Mouse (Mus musculus): ENCODE measurements around the gene Efna3. TPM values are rescaled to one million over a fixed set of nuclear protein-coding genes. Genes with fewer than 3 reads are reported as not detected.
A peak's percentile ranks its signal among the peaks of the same experiment; 100 is the strongest.

The Efna3 gene
- 1.4 and 1.6 TPM in 2 replicates for polyA plus RNA-seq (2015; fragmentation: Nextera tagmentation; extraction: Ambion mirVana)

DNA sequence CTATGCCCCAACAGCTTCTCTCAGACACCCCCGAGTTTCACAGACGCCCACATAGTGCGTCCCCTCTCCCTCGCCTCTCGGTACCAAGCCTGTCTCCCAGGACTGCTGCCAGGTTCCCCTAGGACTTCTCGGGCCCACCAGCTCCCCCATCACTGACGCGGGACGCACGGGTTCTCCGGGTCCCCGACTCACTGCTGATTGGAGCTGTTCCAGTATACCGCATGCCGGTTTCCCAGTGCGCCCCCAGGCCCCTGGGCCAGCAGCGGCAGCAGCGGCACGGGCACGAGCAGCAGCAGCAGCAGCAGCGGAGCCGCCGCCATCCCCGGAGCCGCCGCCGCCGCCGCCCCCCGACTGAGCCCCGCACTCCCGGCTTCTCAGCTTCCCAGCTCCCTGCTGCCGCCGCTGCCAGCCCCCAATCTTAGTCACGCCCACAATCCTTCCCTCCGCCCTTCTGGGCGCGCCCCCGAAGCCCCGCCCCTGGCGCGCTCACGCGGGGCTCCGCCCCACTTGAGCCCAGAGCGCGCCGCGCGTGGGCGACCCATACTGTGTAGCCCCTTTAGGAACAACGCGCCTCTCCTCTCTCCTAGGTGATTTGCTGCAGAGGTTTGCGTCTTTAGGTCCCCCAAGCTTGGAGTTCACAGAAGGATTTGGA lies at the start of gene Efna3:
Gene Efna3, minus strand, starts transcription at position 452 of the 652 bp plus-strand sequence.
- Histone ChIP-seq H3K36me3 (ENCODE audit: control insufficient read depth, insufficient read depth) (no peaks in the 10 kb centered on the region), H3K27ac (ENCODE audit: low read depth, low read length) (no peak within 1 kb of the TSS), H3K27me3 (replicated peaks; ENCODE audit: control insufficient read depth, insufficient read depth, low read length) (peaks cover 41% of the 10 kb centered on the region), H3K4me3 (ENCODE audit: low read depth, low read length) (peak within 1 kb of the TSS; percentile 59), H3K4me2 (replicated peaks; ENCODE audit: low read depth) (peak within 1 kb of the TSS; percentile 100), H3K4me1 (replicated peaks; ENCODE audit: control insufficient read depth, insufficient read depth, low read length) (peaks cover 7% of the 10 kb centered on the region; the same call in 1 of the 2 replicates), H3K9ac (ENCODE audit: low read depth, low read length) (no peak within 1 kb of the TSS), H3K9me3 (ENCODE audit: control insufficient read depth) (no peaks in the 10 kb centered on the region)
- WGBS = under 1% methylated on average over 52 of the region's 53 CpGs
- no peak for TF ChIP-seq CTCF (IDR thresholded peaks at IDR 0.05; ENCODE audit: low read depth)
- peak; percentile 23; the same call in 1 of the 2 replicates for ATAC-seq

DNA sequence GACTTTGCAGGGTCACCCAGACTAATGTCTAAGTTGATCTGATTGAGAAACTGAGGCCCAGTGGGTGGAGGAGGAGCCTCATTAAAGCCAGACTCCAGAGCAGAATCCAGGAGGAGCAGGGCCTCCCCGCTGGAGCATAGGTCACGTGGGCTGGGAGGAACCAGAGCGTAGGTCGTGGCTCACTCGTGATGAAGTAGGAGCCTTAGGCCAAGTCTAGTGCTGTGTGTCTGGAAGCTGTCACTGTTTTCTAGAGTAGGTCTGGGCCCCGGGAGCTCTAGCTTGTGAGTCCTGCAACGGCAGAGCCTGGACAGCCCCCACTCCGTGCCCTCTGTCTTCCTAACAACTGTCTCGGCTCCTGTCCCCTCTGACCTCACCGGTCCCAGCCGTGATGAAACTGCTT lies 44.6 kb upstream of the Efna3 start:
- peak overlapping the region; percentile 38; the same call in 1 of the 2 replicates for H3K4me2 ChIP-seq (replicated peaks; ENCODE audit: low read depth)

DNA sequence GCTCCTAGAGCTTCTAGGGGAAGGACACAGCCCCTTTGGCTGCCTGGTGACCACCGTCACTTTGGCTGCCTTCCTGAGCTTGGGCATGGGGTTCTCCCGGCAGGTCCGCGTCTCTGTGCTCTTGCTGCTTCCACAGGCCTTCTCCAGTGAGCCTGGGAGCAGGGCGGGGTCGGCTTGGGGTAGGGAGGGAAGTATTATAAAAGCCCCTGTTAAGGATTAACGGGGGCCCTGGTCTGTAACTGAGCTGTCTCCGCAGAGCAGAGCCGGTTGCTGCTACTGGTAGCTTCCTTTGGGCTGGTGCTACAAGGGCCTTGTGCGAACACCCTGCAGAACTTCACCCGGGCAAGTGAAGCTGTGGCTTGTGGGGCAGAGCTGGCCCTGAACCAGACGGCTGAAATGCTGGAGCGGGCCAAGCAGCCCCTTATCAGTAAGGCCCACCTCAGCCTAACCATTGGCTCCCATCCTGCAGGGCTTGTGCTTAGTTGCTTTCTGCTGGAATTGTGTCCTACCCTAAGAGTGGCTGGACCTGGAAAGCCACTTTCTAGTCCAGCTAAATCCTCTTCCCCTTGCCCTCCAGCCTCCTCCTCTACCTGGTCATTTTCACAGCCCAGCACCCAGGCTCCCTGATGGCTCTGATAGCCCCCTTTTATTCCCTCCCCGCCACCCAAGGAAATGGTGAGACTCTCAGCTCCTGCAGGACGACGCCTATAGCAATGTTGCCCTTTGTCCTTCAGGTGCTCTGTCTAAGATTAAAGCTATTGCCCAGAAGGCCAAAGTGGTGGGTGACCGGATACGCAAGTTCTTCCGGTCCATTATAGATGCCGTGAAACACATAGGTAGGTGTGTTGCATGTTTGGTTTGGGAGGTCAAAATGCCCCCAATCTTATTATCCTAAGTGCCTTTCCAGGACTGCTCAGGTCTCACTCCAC lies 43.0 kb upstream of the Efna3 start:
- no peak for TF ChIP-seq CTCF (IDR thresholded peaks at IDR 0.05; ENCODE audit: low read depth)
- H3K9ac ChIP-seq (ENCODE audit: low read depth, low read length) = no peak overlapping the region
- no peaks in the 10 kb centered on the region for H3K9me3 ChIP-seq (ENCODE audit: control insufficient read depth)
- H3K36me3 ChIP-seq (ENCODE audit: control insufficient read depth, insufficient read depth) = no peaks in the 10 kb centered on the region
- H3K4me2 ChIP-seq (replicated peaks; ENCODE audit: low read depth) = peak overlapping the region; percentile 38
- ATAC-seq = peak; percentile 21; the same call in 1 of the 2 replicates
- 39% methylated on average over 20 of the region's 20 CpGs for WGBS
- no peaks in the 10 kb centered on the region for H3K27me3 ChIP-seq (replicated peaks; ENCODE audit: control insufficient read depth, insufficient read depth, low read length)
- H3K27ac ChIP-seq (ENCODE audit: low read depth, low read length) = peak overlapping the region; percentile 65
- no peak overlapping the region for H3K4me3 ChIP-seq (ENCODE audit: low read depth, low read length)
- peaks cover 3% of the 10 kb centered on the region for H3K4me1 ChIP-seq (replicated peaks; ENCODE audit: control insufficient read depth, insufficient read depth, low read length)

More for the DNA sequence above, 44.6 kb upstream of the Efna3 start:
- H3K27ac ChIP-seq (ENCODE audit: low read depth, low read length) = peak overlapping the region; percentile 65; the same call in 1 of the 2 replicates
- no peaks in the 10 kb centered on the region for H3K27me3 ChIP-seq (replicated peaks; ENCODE audit: control insufficient read depth, insufficient read depth, low read length)
- H3K4me3 ChIP-seq (ENCODE audit: low read depth, low read length) = no peak overlapping the region
- H3K9me3 ChIP-seq (ENCODE audit: control insufficient read depth) = no peaks in the 10 kb centered on the region
- WGBS = 24% methylated on average over 11 of the region's 11 CpGs
- ATAC-seq = peak; percentile 57
- H3K9ac ChIP-seq (ENCODE audit: low read depth, low read length) = no peak overlapping the region
- peaks cover 3% of the 10 kb centered on the region for H3K4me1 ChIP-seq (replicated peaks; ENCODE audit: control insufficient read depth, insufficient read depth, low read length)
- no peak for TF ChIP-seq CTCF (IDR thresholded peaks at IDR 0.05; ENCODE audit: low read depth)
- H3K36me3 ChIP-seq (ENCODE audit: control insufficient read depth, insufficient read depth) = no peaks in the 10 kb centered on the region

DNA sequence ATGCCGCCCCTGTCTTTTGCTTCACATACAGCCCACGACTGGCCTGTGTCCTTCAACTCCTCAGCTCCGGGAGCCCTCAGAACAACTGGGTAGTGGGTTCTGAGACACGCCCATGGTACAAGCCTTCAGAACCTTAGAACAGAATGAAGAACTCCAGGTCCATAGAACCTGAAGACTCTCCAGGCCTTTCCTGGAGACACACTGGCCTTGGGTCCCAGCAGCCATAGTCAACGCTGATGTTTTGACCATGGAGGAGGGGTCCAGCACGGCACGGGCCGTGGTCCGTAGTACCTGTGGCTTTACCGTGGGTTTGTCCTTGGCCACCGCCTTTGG lies 42.4 kb upstream of the Efna3 start, which contains the start of gene Dcst1:
Gene Dcst1, minus strand, starts transcription at position 101 of the 333 bp plus-strand sequence.
- no peak within 1 kb of the TSS for H3K9ac ChIP-seq (ENCODE audit: low read depth, low read length)
- H3K9me3 ChIP-seq (ENCODE audit: control insufficient read depth) = no peaks in the 10 kb centered on the region
- peaks cover 3% of the 10 kb centered on the region for H3K4me1 ChIP-seq (replicated peaks; ENCODE audit: control insufficient read depth, insufficient read depth, low read length)
- peak within 1 kb of the TSS; percentile 65 for H3K27ac ChIP-seq (ENCODE audit: low read depth, low read length)
- no peak for ATAC-seq
- WGBS = 81% methylated on average over 11 of the region's 11 CpGs
- peak within 1 kb of the TSS; percentile 38 for H3K4me2 ChIP-seq (replicated peaks; ENCODE audit: low read depth)
- no peaks in the 10 kb centered on the region for H3K36me3 ChIP-seq (ENCODE audit: control insufficient read depth, insufficient read depth)
- no peak for TF ChIP-seq CTCF (IDR thresholded peaks at IDR 0.05; ENCODE audit: low read depth)
- H3K27me3 ChIP-seq (replicated peaks; ENCODE audit: control insufficient read depth, insufficient read depth, low read length) = no peaks in the 10 kb centered on the region
- H3K4me3 ChIP-seq (ENCODE audit: low read depth, low read length) = no peak within 1 kb of the TSS

DNA sequence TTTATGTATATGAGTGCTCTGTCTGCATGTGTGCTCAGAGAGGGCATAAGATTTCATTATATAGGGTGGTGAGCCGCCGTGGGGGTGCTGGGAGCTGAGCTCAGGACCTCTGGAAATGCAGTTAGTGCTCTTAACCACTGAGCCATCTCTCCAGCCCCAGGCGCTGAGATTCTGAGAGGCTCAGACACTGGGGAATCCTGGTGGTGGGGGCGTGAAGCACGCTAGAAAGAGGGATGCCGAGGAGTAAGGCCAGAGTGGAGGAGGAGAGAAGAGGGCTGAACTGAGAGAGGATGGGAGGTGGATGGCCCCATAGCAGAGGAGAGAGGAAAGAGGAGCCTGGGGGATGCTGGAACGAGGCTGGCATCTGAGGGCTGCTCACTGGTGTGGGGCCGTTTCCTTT lies 41.9 kb upstream of the Efna3 start:
- Histone ChIP-seq H3K4me2 (replicated peaks; ENCODE audit: low read depth) (no peak overlapping the region), H3K27ac (ENCODE audit: low read depth, low read length) (no peak overlapping the region), H3K27me3 (replicated peaks; ENCODE audit: control insufficient read depth, insufficient read depth, low read length) (no peaks in the 10 kb centered on the region), H3K4me3 (ENCODE audit: low read depth, low read length) (no peak overlapping the region), H3K36me3 (ENCODE audit: control insufficient read depth, insufficient read depth) (no peaks in the 10 kb centered on the region), H3K4me1 (replicated peaks; ENCODE audit: control insufficient read depth, insufficient read depth, low read length) (peaks cover 3% of the 10 kb centered on the region), H3K9me3 (ENCODE audit: control insufficient read depth) (no peaks in the 10 kb centered on the region), H3K9ac (ENCODE audit: low read depth, low read length) (no peak overlapping the region)
- ATAC-seq = no peak
- 74% methylated on average over 8 of the region's 8 CpGs for WGBS
- no peak for TF ChIP-seq CTCF (IDR thresholded peaks at IDR 0.05; ENCODE audit: low read depth)

DNA sequence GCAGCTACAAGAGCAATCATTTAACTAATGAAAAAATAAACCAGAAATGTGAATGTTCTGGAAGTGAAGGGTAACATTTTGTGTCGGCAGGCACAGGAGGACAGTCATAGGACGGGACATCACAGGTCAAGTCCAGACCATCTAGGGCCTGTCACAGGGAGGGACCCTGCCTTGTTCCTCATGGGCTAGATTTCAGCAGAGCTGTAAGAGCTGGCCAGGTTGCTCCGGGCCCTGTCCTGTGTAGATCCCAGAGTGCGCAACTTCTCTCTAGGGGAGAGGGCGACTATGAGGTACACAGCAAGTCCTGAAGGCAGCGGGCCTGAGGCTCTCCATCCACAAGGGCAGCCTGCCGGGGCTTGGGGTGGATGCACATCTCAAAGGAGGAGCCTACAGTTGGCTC lies 38.9 kb upstream of the Efna3 start, which contains the start of gene Dcst2:
Gene Dcst2, plus strand, starts transcription at position 301 of the 400 bp plus-strand sequence.
- H3K27me3 ChIP-seq (replicated peaks; ENCODE audit: control insufficient read depth, insufficient read depth, low read length) = no peaks in the 10 kb centered on the region
- 91% methylated on average over 7 of the region's 7 CpGs for WGBS
- H3K9me3 ChIP-seq (ENCODE audit: control insufficient read depth) = no peaks in the 10 kb centered on the region
- no peak for ATAC-seq
- no peak for TF ChIP-seq CTCF (IDR thresholded peaks at IDR 0.05; ENCODE audit: low read depth)
- H3K36me3 ChIP-seq (ENCODE audit: control insufficient read depth, insufficient read depth) = no peaks in the 10 kb centered on the region
- no peak within 1 kb of the TSS for H3K9ac ChIP-seq (ENCODE audit: low read depth, low read length)
- no peak within 1 kb of the TSS for H3K4me2 ChIP-seq (replicated peaks; ENCODE audit: low read depth)
- H3K4me3 ChIP-seq (ENCODE audit: low read depth, low read length) = no peak within 1 kb of the TSS
- H3K27ac ChIP-seq (ENCODE audit: low read depth, low read length) = no peak within 1 kb of the TSS
- H3K4me1 ChIP-seq (replicated peaks; ENCODE audit: control insufficient read depth, insufficient read depth, low read length) = peaks cover 3% of the 10 kb centered on the region; the same call in 1 of the 2 replicates

Data from intestine, postnatal 0 days (tissue).